ENCODE assay signal across 16 mouse cellular contexts in genomic region chr10:59938662-59939061, GRCm38 (mm10). TPM values are rescaled to one million over a fixed set of nuclear protein-coding genes. Genes with fewer than 3 reads are reported as not detected.
DNase-seq lines count a peak whose midpoint lies in the region; ATAC-seq and TF ChIP-seq lines count a peak whose summit lies in the region.
"Had no signal": no experiment of that assay in that cellular context is flagged by ENCODE, and none has a peak within 500 bp of the region (broad histone marks: within the 10 kb centered on the region; RNA-seq: fewer than 3 reads in every experiment).

No protein-coding gene starts in this region.

- no peaks in the 10 kb centered on the region for H3K9me3 ChIP-seq in ES-E14 (ENCODE audit: control insufficient read depth, insufficient read depth, low read depth, low read length)
- H3K9me3 ChIP-seq: G1E had no signal

- H3K36me3 ChIP-seq in ES-E14 (ENCODE audit: control insufficient read depth, insufficient read depth, low read length, poor library complexity, severe bottlenecking), result no peaks in the 10 kb centered on the region
- H3K36me3 ChIP-seq: G1E had no signal

- H3K9ac ChIP-seq in ES-E14 (ENCODE audit: insufficient read depth, low read depth, low read length, poor library complexity, severe bottlenecking), result no peak overlapping the region

- ATAC-seq in megakaryocyte progenitor cell, adult 5-6 weeks (replicated peaks; ENCODE audit: poor library complexity), result no peak
- ATAC-seq: Patski had no signal

- H3K4me1 ChIP-seq in ES-E14 (ENCODE audit: control insufficient read depth in 2 of 2, insufficient read depth in 2 of 2, low read length in 2 of 2, poor library complexity in 1 of 2), result peaks cover 0 to 23% of the 10 kb centered on the region in 2 experiments; a peak in 2 of 4 replicates

- DNase-seq in ES-E14 (ENCODE audit: low read depth, low spot score), result no peak
- peak; percentile 50 for DNase-seq in induced T-regulatory cell, adult 2 months (ENCODE audit: low read depth)
- DNase-seq in left cerebral cortex, postnatal 10 days (ENCODE audit: extremely low spot score in 1 of 2, low spot score in 2 of 2), result no peak
- DNase-seq: adrenal gland, adult 2 months; adrenal gland, adult 8-10 months; adrenal gland, postnatal 10 days; adrenal gland, postnatal 14 days; adrenal gland, postnatal 25 days; adrenal gland, postnatal 36 days; cerebellum, adult 11 months; cerebellum, adult 11-12 months; cerebellum, adult 18-20 months; cerebellum, adult 2 months had no signal

- intact Hi-C loops in left cerebral cortex, postnatal 10 days (cut with DNase I), result no loop called here

- H3K4me3 ChIP-seq in ES-E14 (ENCODE audit: insufficient read depth in 1 of 2, low read depth in 1 of 2, low read length in 2 of 2, poor library complexity in 1 of 2, severe bottlenecking in 1 of 2), result no peak overlapping the region

- in situ Hi-C loops in ES-E14 (cut with MboI; ENCODE audit: low sequenced_read_pairs in 2 of 2, unreplicated experiment in 2 of 2), result no loop called here

- H3K27ac ChIP-seq in ES-E14 (ENCODE audit: insufficient read depth, low read depth, low read length, poor library complexity, severe bottlenecking), result no peak overlapping the region

TF ChIP-seq in ES-E14, 5 proteins besides CTCF, POLR2A, EP300 and RAD21:
- TF ChIP-seq ZC3H11A (IDR thresholded peaks at IDR 0.05; ENCODE audit: borderline replicate concordance, low read depth, low read length) (no peak), HCFC1 (IDR thresholded peaks at IDR 0.05; ENCODE audit: borderline replicate concordance, insufficient read depth, low read length) (no peak), ZNF384 (IDR thresholded peaks at IDR 0.05; ENCODE audit: low read depth, low read length) (no peak), CHD2 (IDR thresholded peaks at IDR 0.05; ENCODE audit: low read depth, low read length) (peak; percentile 92), MAFK (IDR thresholded peaks at IDR 0.05; ENCODE audit: insufficient read depth, low read depth, low read length) (no peak)

RNA-seq across cellular contexts. Expression of gene Ddit4, which starts 13.0 kb away (rescaled TPM):
- total RNA-seq in ES-E14 (2012; rRNA removed), result 33.9 and 42.1 TPM in 2 replicates
- 10 to 100 TPM; 52.2 to 67.8 TPM for total RNA-seq in left cerebral cortex, postnatal 10 days (2021)
- total RNA-seq in megakaryocyte progenitor cell, adult 5-6 weeks (2015), result 0.37 and 2.4 TPM in 2 replicates
- total RNA-seq in megakaryocyte progenitor cell, adult 5-6 weeks (2017), result 0.41 and 0.42 TPM in 2 replicates

RNA-seq across cellular contexts. Expression of gene Dnajb12, which starts 59.3 kb away (rescaled TPM):
- 38.2 and 47.8 TPM in 2 replicates for total RNA-seq in ES-E14 (2012; rRNA removed)
- 10 to 100 TPM; 44.9 to 47.1 TPM for total RNA-seq in left cerebral cortex, postnatal 10 days (2021)
- 21.1 and 23.3 TPM in 2 replicates for total RNA-seq in megakaryocyte progenitor cell, adult 5-6 weeks (2015)
- total RNA-seq in megakaryocyte progenitor cell, adult 5-6 weeks (2017), result 19.3 and 20.2 TPM in 2 replicates

Comparison
In these comparisons a context has a peak if more than half of its experiments do, and no peak if none do; other contexts are left out.
1. RNA of gene Ddit4, which starts 13.0 kb away (total RNA-seq): 52.2 to 67.8 TPM in left cerebral cortex, postnatal 10 days and 33.9 to 42.1 TPM in ES-E14; 0.37 to 2.4 TPM in megakaryocyte progenitor cell, adult 5-6 weeks; every median in the first group is over 10 times any median in the second.